Mouse (Mus musculus): ENCODE data around the gene Dcp1a.

Gene Dcp1a

GRCm38 (mm10) chr14:30479361-30479948 lies at the start of gene Dcp1a:
Gene Dcp1a, plus strand, starts transcription at chr14:30479535.
- DNase-seq (ENCODE audit: low read depth in 2 of 2, low spot score in 2 of 2): peak; percentile 96 to 97

GRCm38 (mm10) chr14:30429606-30430005 lies 49.7 kb upstream of the Dcp1a start:
- DNase-seq (ENCODE audit: low read depth in 2 of 2, low spot score in 2 of 2): no peak

GRCm38 (mm10) chr14:30430026-30430425 lies 49.3 kb upstream of the Dcp1a start:
- DNase-seq (ENCODE audit: low read depth in 2 of 2, low spot score in 2 of 2): no peak

GRCm38 (mm10) chr14:30430446-30430845 lies 48.9 kb upstream of the Dcp1a start:
- no peak for DNase-seq (ENCODE audit: low read depth in 2 of 2, low spot score in 2 of 2)

DNA sequence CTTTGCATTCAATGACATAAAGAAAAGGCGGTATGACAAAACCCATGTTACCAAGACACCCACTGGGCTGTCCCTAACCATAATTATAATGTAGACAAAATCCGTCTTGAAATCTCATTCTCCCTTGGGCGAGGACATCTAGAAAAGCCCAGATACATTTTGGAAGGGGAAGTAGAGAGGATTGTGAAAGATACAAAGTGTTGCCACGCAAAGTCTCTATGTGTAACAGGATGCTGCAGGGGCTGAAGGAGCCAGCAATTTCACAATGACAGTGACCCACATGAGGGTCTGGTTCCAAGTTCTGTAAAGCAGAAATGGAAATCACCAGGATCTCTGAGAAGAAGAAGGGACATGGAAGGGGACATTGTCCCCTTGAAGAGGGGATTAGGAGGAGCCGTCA lies 44.0 kb upstream of the Dcp1a start:
- no peak for DNase-seq (ENCODE audit: low read depth in 2 of 2, low spot score in 2 of 2)

- no peak for DNase-seq (ENCODE audit: low read depth in 2 of 2, low spot score in 2 of 2)
These were observed 39.4 kb upstream of the Dcp1a start for GRCm38 (mm10) chr14:30439915-30440314.

GRCm38 (mm10) chr14:30455801-30456595 lies 23.3 kb upstream of the Dcp1a start:
- no peak for DNase-seq (ENCODE audit: low read depth in 2 of 2, low spot score in 2 of 2)

DNA sequence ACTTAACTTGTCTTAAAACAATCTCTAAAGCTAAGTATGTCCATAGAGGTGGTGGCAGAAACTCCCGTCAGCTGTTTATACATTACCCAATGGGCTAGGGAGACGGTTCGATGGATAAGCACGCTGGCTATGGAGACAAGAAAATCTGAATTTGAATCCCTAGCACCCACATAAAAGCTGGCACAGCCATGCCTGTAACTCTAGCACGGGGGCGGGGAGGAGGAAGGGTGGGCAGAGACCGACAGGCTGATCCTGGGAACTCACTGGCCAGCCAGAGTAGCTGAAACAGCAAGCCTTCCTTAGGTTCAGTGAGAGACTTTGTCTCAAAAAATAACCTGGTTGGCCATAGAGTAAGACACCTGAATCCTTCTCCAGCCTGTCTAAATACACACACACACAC lies 21.9 kb upstream of the Dcp1a start:
- no peak for DNase-seq (ENCODE audit: low read depth in 2 of 2, low spot score in 2 of 2)

GRCm38 (mm10) chr14:30457897-30458296 lies 21.4 kb upstream of the Dcp1a start:
- no peak for DNase-seq (ENCODE audit: low read depth in 2 of 2, low spot score in 2 of 2)

DNA sequence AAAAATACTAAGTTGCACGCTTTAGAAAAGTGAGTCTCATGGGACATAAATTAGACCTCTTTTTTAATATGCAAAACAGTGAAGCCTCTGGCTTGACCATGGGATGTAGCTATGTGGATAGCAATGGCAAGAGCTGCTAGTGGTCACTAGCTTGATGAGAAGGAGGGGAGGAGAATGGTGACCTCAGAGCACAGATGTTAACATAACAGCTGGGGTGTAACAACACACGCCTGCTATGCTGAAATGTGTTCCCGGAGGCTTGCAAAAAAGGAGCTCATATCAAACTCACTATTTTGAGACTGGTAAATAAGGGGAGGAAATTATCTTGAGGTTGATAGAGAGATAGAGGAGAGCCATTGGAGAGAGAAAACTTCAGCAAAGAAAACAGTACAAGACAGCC lies 20.5 kb upstream of the Dcp1a start:
- no peak for DNase-seq (ENCODE audit: low read depth in 2 of 2, low spot score in 2 of 2)

DNA sequence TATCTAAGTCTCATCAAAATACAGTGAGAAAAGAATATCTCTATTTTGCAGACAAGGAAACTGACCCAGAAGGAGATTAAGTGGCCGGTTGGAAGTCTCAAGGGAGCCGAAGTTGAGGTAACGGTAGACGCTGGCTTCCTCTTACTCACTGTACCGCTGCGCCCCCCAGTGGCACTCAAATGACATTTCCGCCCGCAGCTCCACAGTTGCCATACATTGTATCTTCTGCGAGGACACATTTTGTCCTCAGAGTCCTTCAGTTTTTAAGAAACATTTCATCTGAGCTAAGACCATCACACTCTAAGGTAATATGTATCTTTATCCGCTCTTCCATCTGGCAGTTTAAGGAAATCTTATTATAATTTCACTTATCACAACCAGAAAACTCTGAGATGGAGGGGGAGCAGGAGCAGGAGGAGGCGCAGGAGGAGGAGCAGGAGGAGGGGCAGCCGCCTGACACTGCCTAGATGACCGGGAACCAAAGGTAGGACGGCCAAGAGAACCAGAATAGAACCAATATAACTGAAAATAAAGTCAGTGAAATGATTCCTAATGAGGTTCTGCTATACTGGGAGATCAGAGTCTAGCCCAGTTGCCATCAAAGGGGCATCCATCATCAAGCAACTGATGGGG lies 19.3 kb upstream of the Dcp1a start:
- DNase-seq (ENCODE audit: low read depth in 2 of 2, low spot score in 2 of 2): peak; percentile 45 to 69

- no peak for DNase-seq (ENCODE audit: low read depth in 2 of 2, low spot score in 2 of 2)
These were observed 16.0 kb upstream of the Dcp1a start for GRCm38 (mm10) chr14:30463312-30463711.

GRCm38 (mm10) chr14:30473605-30474004 lies 5.7 kb upstream of the Dcp1a start:
- DNase-seq (ENCODE audit: low read depth in 2 of 2, low spot score in 2 of 2): no peak

- DNase-seq (ENCODE audit: low read depth in 2 of 2, low spot score in 2 of 2): no peak
These were observed 4.9 kb upstream of the Dcp1a start for GRCm38 (mm10) chr14:30474416-30474815.

- DNase-seq (ENCODE audit: low read depth in 2 of 2, low spot score in 2 of 2): no peak
These were observed 12.0 kb downstream of the Dcp1a start, which contains the start of gene Cacna1d for GRCm38 (mm10) chr14:30491342-30491741. Gene Cacna1d, minus strand, starts transcription at chr14:30491455.

DNA sequence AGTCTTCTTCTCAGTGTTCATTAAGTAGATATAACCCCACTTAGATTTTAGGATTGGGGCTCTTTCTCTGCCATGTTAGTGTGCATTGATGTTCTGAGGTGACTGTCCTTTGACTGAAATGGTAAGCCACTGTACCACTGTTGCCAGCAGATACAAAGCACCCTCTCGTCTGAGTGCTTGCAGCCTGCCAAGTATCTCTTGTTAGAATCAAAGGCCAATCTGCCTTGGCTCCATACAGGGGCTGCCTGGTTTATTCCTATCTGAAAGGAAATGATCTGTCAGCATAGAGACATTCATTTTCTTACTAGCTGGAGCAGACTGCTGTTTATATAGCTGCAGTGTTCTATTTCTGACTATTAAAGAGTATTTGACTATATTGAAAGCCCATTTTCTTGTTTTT lies 13.9 kb downstream of the Dcp1a start:
- no peak for DNase-seq (ENCODE audit: low read depth in 2 of 2, low spot score in 2 of 2)

DNA sequence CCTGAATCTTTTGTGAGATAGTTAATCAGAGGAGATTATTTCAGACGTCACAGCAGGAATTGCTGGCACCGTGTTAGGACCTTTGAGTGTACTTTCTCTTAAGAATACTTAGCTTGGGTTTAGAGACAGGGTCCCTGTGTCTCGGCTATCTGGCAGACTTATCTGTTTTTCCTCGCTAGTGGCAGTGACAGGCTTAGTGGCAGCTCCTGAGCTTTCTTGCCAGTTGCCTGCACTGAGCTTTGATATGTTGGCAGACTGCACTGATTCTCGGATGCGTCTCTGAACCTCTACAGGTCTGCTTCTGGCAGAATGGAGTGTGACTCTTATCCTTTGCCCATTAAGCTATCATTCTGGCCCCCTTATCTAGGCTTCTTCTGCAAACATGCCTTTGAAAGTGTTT lies 15.7 kb downstream of the Dcp1a start:
- no peak for DNase-seq (ENCODE audit: low read depth in 2 of 2, low spot score in 2 of 2)

DNA sequence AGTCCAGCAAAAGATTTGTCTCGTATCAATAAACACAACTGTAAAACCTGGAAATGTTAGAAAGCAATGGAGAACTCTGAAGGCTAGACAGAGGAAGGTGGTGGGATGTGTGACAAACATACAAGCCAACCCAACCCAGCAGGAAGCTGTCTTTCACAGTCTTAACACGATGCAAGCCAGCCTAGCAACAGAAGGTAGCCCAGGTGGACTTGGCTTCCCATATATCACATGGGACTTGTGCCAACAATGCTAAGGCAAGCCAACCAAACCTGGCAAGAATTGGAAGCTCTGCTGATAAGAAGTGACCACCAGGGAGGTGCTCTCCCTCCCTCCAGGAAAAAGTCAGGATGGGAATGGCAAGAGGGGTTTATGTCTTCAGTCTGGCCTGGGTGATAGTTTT lies 18.9 kb downstream of the Dcp1a start:
- no peak for DNase-seq (ENCODE audit: low read depth in 2 of 2, low spot score in 2 of 2)

- DNase-seq (ENCODE audit: low read depth in 2 of 2, low spot score in 2 of 2): no peak
These were observed 25.7 kb downstream of the Dcp1a start for GRCm38 (mm10) chr14:30504990-30505389.

GRCm38 (mm10) chr14:30510214-30510763 lies 31.0 kb downstream of the Dcp1a start:
- DNase-seq (ENCODE audit: low read depth in 2 of 2, low spot score in 2 of 2): no peak

- DNase-seq (ENCODE audit: low read depth in 2 of 2, low spot score in 2 of 2): no peak
These were observed 33.6 kb downstream of the Dcp1a start for GRCm38 (mm10) chr14:30512896-30513295.

Data from CD8-positive naive resting alpha-beta T cell, adult 2 months (primary cell).